Mouse (Mus musculus) erythroblast, embryonic 14.5 days (primary cell): ENCODE data around the gene 0610010K14Rik.

ENCODE experiments used
- GATA1 ChIP-seq: IDR thresholded peaks from 2 replicates; pipeline ENCODE4 v1.6.1; 2012; ENCODE audit warnings: low read length, inconsistent platforms, mixed read lengths
- TAL1 ChIP-seq: IDR thresholded peaks from 3 replicates; pipeline ENCODE4 v1.6.1; 2012; ENCODE audit warnings: low read length, inconsistent platforms, mixed read lengths

GRCm38 (mm10) chr11:70265819-70266218 is 28.1 kb upstream of the 0610010K14Rik start:
- TF ChIP-seq GATA1 = no peak
- no peak for TF ChIP-seq TAL1
